Mouse (Mus musculus) intestine, embryonic 16.5 days (tissue): ENCODE results near the gene Olfr272. TPM values are rescaled to one million over a fixed set of nuclear protein-coding genes. Genes with fewer than 3 reads are reported as not detected.

Experiments used
- ATAC-seq: fragments of 200-750 bp; cut with Nextera tagmentation; 2 replicates; pipeline ENCODE4 v1.8.0; 2017; ENCODE audit warnings: moderate TSS enrichment, moderate library complexity
- H3K27ac ChIP-seq: fragments of 300-500 bp; sonication (generic); 2 replicates; pipeline ENCODE4 v1.5.1; 2014; ENCODE audit warnings: mild to moderate bottlenecking, low read length
- H3K27me3 ChIP-seq: fragments of 300-500 bp; sonication (generic); replicated peaks from 2 replicates; pipeline ENCODE4 v1.6.1; 2014; ENCODE audit warnings: low read length, control low read depth, mixed read lengths; ENCODE audit not compliant: control insufficient read depth, insufficient read depth
- H3K36me3 ChIP-seq: fragments of 300-500 bp; sonication (generic); 2 replicates; pipeline ENCODE4 v1.6.1; 2014; ENCODE audit warnings: low read length, control low read depth; ENCODE audit not compliant: control insufficient read depth, insufficient read depth
- H3K4me1 ChIP-seq: fragments of 300-500 bp; sonication (generic); 2 replicates; pipeline ENCODE4 v1.6.1; 2014; ENCODE audit warnings: low read length, control low read depth, mixed read lengths; ENCODE audit not compliant: control insufficient read depth, insufficient read depth
- H3K4me2 ChIP-seq: fragments of 300-500 bp; sonication (generic); 2 replicates; pipeline ENCODE4 v1.6.1; 2014; ENCODE audit warnings: low read depth, low read length, control low read depth
- H3K4me3 ChIP-seq: fragments of 300-500 bp; sonication (generic); 2 replicates; pipeline ENCODE4 v1.5.1; 2014; ENCODE audit warnings: mild to moderate bottlenecking, low read length
- H3K9ac ChIP-seq: fragments of 300-500 bp; sonication (generic); 2 replicates; pipeline ENCODE4 v1.6.1; 2014; ENCODE audit warnings: low read depth, low read length
- H3K9me3 ChIP-seq: fragments of 300-500 bp; sonication (generic); 2 replicates; pipeline ENCODE4 v1.6.1; 2016; ENCODE audit warnings: low read length, control low read depth; ENCODE audit not compliant: control insufficient read depth
- WGBS: fragments of 180-500 bp; shearing (Covaris S2); extraction: QIAGEN DNeasy Blood & Tissue Kit; methylation state at CpG from one replicate; pipeline ENCODE4 v1.1.7; 2014; 5-methylcytosine and 5-hydroxymethylcytosine counted together
- polyA plus RNA-seq: library from polyadenylated mRNA; unstranded; fragments of >200 nt; fragmentation: Nextera tagmentation; extraction: Ambion mirVana; gene quantifications from 2 replicates; pipeline ENCODE4 v1.2.1, GENCODE M21; 2015

Gene Olfr272
- polyA plus RNA-seq, 1 experiment from 2014 or later: not detected

DNA sequence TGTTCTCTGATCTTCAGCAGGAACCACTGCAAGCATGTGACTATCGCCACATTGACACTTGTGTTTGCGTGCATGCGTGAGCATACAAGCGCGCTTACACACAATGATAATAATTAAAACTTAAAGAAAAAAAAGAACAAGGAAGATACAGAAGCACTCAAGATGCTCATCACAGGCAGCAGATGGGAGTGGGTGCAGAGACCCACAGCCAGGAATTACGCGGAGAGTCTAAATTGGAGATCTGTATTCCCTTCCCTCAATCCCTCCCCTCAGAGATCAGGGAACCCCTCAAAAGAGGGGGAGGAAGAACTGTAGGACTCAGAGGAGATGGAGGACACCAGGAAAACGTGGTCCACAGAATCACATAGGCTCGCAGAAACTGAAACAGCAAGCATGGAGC is 54.8 kb downstream of the Olfr272 start:
- Histone ChIP-seq H3K4me2 (no peak overlapping the region), H3K36me3 (no peaks in the 10 kb centered on the region), H3K4me3 (no peak overlapping the region), H3K9me3 (no peaks in the 10 kb centered on the region), H3K4me1 (no peaks in the 10 kb centered on the region), H3K9ac (no peak overlapping the region), H3K27ac (no peak overlapping the region), H3K27me3 (no peaks in the 10 kb centered on the region)
- 90% methylated on average over 9 of the region's 9 CpGs for WGBS
- no peak for ATAC-seq

Other genes starting within 250 kb of the Olfr272 start
- gene Olfr275, start 104.6 kb downstream of the Olfr272 start, polyA plus RNA-seq: not detected in 2 replicates
- gene Olfr273, start 59.9 kb downstream of the Olfr272 start, polyA plus RNA-seq: not detected in 2 replicates
- not detected in 2 replicates for gene Olfr270, start 45.4 kb upstream of the Olfr272 start, polyA plus RNA-seq
- gene Nipsnap3a, start 70.1 kb upstream of the Olfr272 start, polyA plus RNA-seq: not detected in 2 replicates
- 146 and 162 TPM in 2 replicates for gene Nipsnap3b, start 92.7 kb upstream of the Olfr272 start, polyA plus RNA-seq
- 2.3 and 2.4 TPM in 2 replicates for gene Abca1, start 240.7 kb upstream of the Olfr272 start, polyA plus RNA-seq